Mouse (Mus musculus) neural tube, embryonic 10.5 days (tissue): ENCODE measurements around the gene Dnajc11.

ENCODE experiments used
- DNase-seq: peaks from one replicate; pipeline ENCODE4 v3.0.0-alpha.2; 2017; ENCODE audit warnings: low spot score; ENCODE audit errors: extremely low spot score

The Dnajc11 gene

GRCm38 (mm10) chr4:151932576-151933504 is 651 bp upstream of the Dnajc11 start:
- no peak for DNase-seq

GRCm38 (mm10) chr4:151934215-151934572 is 703 bp downstream of the Dnajc11 start:
- no peak for DNase-seq

- DNase-seq, result no peak
Observed at GRCm38 (mm10) chr4:151937441-151937840, 4.0 kb downstream of the Dnajc11 start.

- no peak for DNase-seq
Observed at GRCm38 (mm10) chr4:151938089-151938488, 4.6 kb downstream of the Dnajc11 start.

GRCm38 (mm10) chr4:151946211-151946610 is 12.7 kb downstream of the Dnajc11 start:
- no peak for DNase-seq

- DNase-seq, result no peak
Observed at GRCm38 (mm10) chr4:151948497-151949471, 15.3 kb downstream of the Dnajc11 start.

GRCm38 (mm10) chr4:151953209-151953608 is 19.7 kb downstream of the Dnajc11 start:
- DNase-seq, result no peak

GRCm38 (mm10) chr4:151955791-151956190 is 22.3 kb downstream of the Dnajc11 start:
- DNase-seq, result no peak

- DNase-seq, result no peak
Observed at GRCm38 (mm10) chr4:151957584-151958315, 24.3 kb downstream of the Dnajc11 start.

GRCm38 (mm10) chr4:151959849-151960512 is 26.5 kb downstream of the Dnajc11 start:
- DNase-seq, result no peak

- no peak for DNase-seq
Observed at GRCm38 (mm10) chr4:151960513-151960854, 27.0 kb downstream of the Dnajc11 start.

GRCm38 (mm10) chr4:151962817-151963216 is 29.3 kb downstream of the Dnajc11 start:
- DNase-seq, result no peak

GRCm38 (mm10) chr4:151968204-151968921 is 34.9 kb downstream of the Dnajc11 start:
- no peak for DNase-seq

GRCm38 (mm10) chr4:151972221-151972967 is 38.9 kb downstream of the Dnajc11 start:
- DNase-seq, result no peak

GRCm38 (mm10) chr4:151975441-151975840 is 42.0 kb downstream of the Dnajc11 start:
- DNase-seq, result peak; percentile 37

- peak; percentile 89 for DNase-seq
Observed at GRCm38 (mm10) chr4:151977748-151978147, 44.3 kb downstream of the Dnajc11 start.

GRCm38 (mm10) chr4:151980699-151981098 is 47.2 kb downstream of the Dnajc11 start:
- DNase-seq, result no peak

GRCm38 (mm10) chr4:151981363-151981762 is 47.9 kb downstream of the Dnajc11 start:
- peak; percentile 80 for DNase-seq

GRCm38 (mm10) chr4:151983043-151983442 is 49.6 kb downstream of the Dnajc11 start:
- no peak for DNase-seq
